Mouse (Mus musculus) C2C12 (cell line): Measurements from ENCODE around the gene Ldlrad1. TPM values are rescaled to one million over a fixed set of nuclear protein-coding genes. Genes with fewer than 3 reads are reported as not detected.

Source experiments
- H3K27me3 ChIP-seq: one replicate; pipeline ENCODE4 v1.6.1; 2011; ENCODE audit not compliant: control insufficient read depth, insufficient read depth, insufficient read length
- H3K36me3 ChIP-seq: one replicate; pipeline ENCODE4 v1.6.1; 2011; ENCODE audit not compliant: control insufficient read depth, insufficient read depth
- H3K4me3 ChIP-seq: one replicate; pipeline ENCODE4 v1.5.1; 2011; ENCODE audit warnings: mild to moderate bottlenecking, control low read depth; ENCODE audit not compliant: poor library complexity, insufficient read depth, severe bottlenecking
- H3K79me2 ChIP-seq: one replicate; pipeline ENCODE4 v1.6.1; 2011; ENCODE audit not compliant: control insufficient read depth, insufficient read depth
- H3K79me3 ChIP-seq: one replicate; pipeline ENCODE4 v1.6.1; 2011; ENCODE audit warnings: low read depth, control low read depth
- H3ac ChIP-seq: one replicate; pipeline ENCODE3; 2011; ENCODE audit warnings: low read depth; ENCODE audit not compliant: control insufficient read depth, insufficient read length
- CEBPB ChIP-seq: IDR thresholded peaks from one replicate; pipeline ENCODE4 v1.6.1; 2011; ENCODE audit warnings: low read depth, mild to moderate bottlenecking, control low read depth, moderate library complexity
- CTCF ChIP-seq: IDR thresholded peaks from one replicate; pipeline ENCODE4 v1.5.1; 2011; ENCODE audit not compliant: control insufficient read depth, insufficient read depth, insufficient read length
- FOSL1 ChIP-seq: IDR thresholded peaks from one replicate; pipeline ENCODE4 v1.8.0; 2011; ENCODE audit warnings: mild to moderate bottlenecking, low read length; ENCODE audit not compliant: poor library complexity, insufficient read depth, severe bottlenecking
- MAX ChIP-seq: IDR thresholded peaks from one replicate; pipeline ENCODE4 v1.6.1; 2011; ENCODE audit warnings: mild to moderate bottlenecking, control low read depth
- MYOD1 ChIP-seq: IDR thresholded peaks from one replicate; pipeline ENCODE4 v1.6.1; 2011; ENCODE audit warnings: low read depth; ENCODE audit not compliant: control insufficient read depth, insufficient read length
- MYOG ChIP-seq: IDR thresholded peaks from one replicate; pipeline ENCODE4 v1.6.1; 2011; ENCODE audit not compliant: control insufficient read depth, insufficient read length; ENCODE audit errors: extremely low read depth
- USF1 ChIP-seq: IDR thresholded peaks from one replicate; pipeline ENCODE4 v1.6.1; 2011; ENCODE audit warnings: low read depth, mild to moderate bottlenecking, control low read depth, moderate library complexity
- polyA plus RNA-seq: library from polyadenylated mRNA; unstranded; fragments of >200 nt; fragmentation: generic; extraction: Trizol; gene quantifications from one replicate; pipeline ENCODE4 v1.2.1, GENCODE M21; 2012; ENCODE audit warnings: missing spikeins

Ldlrad1 gene
- polyA plus RNA-seq, 1 experiment = not detected

DNA sequence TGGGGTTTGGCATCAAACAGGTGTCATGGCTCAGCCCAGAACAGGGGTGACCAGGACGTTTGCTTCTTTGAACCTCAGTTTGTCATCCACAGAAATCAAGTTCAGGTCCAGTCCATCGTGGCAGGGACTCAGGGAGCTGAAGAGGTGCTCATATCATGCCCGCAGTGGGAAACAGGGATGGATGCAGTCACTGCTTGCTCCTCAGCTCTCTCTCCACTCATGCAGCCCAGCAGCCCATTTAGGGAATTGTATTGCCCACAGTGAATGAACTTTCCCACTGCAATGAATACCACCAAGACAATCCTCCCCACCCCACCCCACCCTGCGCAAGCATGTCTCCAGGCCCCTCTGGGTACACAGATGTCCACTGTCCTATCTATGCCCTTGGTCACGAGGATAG is 3.0 kb downstream of the Ldlrad1 start:
- no peaks in the 10 kb centered on the region for H3K79me3 ChIP-seq

DNA sequence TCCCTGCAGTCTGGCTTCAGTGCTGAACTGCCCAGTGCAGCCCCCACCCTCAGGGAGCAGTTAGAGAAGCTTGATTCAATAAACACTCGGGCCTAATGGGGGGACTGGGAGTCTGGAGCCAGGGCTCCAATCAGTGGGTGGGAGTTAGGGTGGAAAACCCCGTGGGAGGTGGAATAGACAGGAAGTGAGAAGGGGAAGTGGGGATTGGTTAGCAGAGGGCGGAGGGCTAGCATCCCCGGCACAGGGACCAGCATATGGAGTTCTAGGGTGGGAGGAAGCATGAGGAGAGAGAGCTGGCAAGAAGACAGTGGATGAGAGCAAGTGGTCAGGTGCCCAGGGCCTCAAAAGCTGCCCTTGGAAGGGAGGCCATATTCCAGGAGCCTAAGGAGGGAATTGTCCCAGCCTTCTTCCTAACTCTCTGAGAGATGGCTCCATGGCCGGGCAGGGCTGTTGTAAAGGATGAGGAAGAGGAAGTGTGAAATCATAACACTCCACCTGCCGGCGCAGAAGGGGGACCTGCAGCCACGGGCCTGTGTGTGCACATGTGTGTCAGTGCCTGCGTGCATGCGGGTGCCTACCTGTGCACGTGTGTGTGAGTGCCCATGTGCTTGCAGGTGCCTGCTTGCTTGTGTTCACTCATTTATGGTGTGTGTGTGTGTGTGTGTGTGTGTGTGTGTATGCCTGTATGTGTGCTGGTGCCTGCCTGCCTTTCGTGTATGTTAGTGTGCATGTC is 4.5 kb downstream of the Ldlrad1 start:
- no peaks in the 10 kb centered on the region for H3K79me3 ChIP-seq
- H3K36me3 ChIP-seq = no peaks in the 10 kb centered on the region
- no peaks in the 10 kb centered on the region for H3K27me3 ChIP-seq
- TF ChIP-seq CEBPB (no peak), USF1 (no peak), CTCF (no peak), MAX (no peak), FOSL1 (no peak), MYOG (no peak)
- no peaks in the 10 kb centered on the region for H3K79me2 ChIP-seq
- H3ac ChIP-seq = no peak overlapping the region
- H3K4me3 ChIP-seq = no peak overlapping the region

More for the DNA sequence above, 3.0 kb downstream of the Ldlrad1 start:
- Histone ChIP-seq H3K36me3 (no peaks in the 10 kb centered on the region), H3K79me2 (no peaks in the 10 kb centered on the region), H3ac (no peak overlapping the region), H3K4me3 (no peak overlapping the region), H3K27me3 (no peaks in the 10 kb centered on the region)
- TF ChIP-seq MYOG = no peak
- TF ChIP-seq MYOD1 = no peak
- TF ChIP-seq USF1 = no peak
- TF ChIP-seq CEBPB = no peak
- TF ChIP-seq FOSL1 = no peak
- TF ChIP-seq MAX = no peak

DNA sequence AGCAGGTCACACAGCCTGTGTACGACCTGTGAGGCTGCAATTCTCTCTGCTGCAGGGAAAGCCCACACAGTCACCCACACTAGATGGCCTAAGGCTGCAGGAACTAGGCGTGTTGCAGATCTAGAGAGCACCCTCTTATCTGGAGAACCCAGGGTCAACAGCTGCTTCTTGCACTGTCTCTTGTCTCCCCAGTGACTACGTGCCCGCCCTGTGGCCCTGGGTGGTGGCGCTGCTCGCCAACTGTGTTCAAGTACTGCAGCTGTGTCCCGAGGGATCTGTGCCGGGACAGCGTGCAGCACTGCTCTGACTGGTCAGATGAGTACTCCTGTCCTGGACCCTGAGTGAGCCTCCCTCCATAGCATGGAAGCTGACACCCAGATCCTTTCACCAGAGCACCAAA is 8.6 kb downstream of the Ldlrad1 start:
- no peaks in the 10 kb centered on the region for H3K79me3 ChIP-seq
- H3K27me3 ChIP-seq = no peaks in the 10 kb centered on the region
- no peak overlapping the region for H3ac ChIP-seq
- no peak overlapping the region for H3K4me3 ChIP-seq
- TF ChIP-seq MYOD1 = peak; percentile 16
- TF ChIP-seq USF1 = no peak
- no peak for TF ChIP-seq CTCF
- no peak for TF ChIP-seq MYOG
- no peaks in the 10 kb centered on the region for H3K36me3 ChIP-seq
- no peaks in the 10 kb centered on the region for H3K79me2 ChIP-seq

DNA sequence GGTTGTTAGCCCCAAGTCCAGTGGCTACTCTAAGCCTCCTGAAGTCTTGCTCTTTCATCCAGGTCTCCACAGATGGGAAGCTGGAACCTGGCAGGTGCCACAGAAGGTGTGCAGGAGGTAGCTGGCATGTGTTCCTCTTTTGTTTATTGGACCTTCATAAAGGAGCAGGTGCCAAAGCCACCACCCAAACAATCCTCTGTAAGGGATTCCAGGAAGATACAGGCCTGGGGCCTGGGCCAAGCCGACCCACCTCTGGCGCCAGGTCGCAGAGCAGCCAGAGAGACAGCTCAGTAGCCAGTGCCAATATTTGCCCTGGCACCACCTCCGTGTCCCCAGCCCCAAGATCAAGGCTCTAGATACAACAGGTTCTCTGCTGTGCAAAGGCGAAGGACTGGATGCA is 12.5 kb downstream of the Ldlrad1 start:
- H3ac ChIP-seq = no peak overlapping the region
- TF ChIP-seq MYOG (no peak), MYOD1 (no peak), MAX (no peak)
- H3K79me3 ChIP-seq = no peaks in the 10 kb centered on the region
- no peaks in the 10 kb centered on the region for H3K36me3 ChIP-seq
- no peaks in the 10 kb centered on the region for H3K79me2 ChIP-seq
- no peaks in the 10 kb centered on the region for H3K27me3 ChIP-seq
- H3K4me3 ChIP-seq = no peak overlapping the region

DNA sequence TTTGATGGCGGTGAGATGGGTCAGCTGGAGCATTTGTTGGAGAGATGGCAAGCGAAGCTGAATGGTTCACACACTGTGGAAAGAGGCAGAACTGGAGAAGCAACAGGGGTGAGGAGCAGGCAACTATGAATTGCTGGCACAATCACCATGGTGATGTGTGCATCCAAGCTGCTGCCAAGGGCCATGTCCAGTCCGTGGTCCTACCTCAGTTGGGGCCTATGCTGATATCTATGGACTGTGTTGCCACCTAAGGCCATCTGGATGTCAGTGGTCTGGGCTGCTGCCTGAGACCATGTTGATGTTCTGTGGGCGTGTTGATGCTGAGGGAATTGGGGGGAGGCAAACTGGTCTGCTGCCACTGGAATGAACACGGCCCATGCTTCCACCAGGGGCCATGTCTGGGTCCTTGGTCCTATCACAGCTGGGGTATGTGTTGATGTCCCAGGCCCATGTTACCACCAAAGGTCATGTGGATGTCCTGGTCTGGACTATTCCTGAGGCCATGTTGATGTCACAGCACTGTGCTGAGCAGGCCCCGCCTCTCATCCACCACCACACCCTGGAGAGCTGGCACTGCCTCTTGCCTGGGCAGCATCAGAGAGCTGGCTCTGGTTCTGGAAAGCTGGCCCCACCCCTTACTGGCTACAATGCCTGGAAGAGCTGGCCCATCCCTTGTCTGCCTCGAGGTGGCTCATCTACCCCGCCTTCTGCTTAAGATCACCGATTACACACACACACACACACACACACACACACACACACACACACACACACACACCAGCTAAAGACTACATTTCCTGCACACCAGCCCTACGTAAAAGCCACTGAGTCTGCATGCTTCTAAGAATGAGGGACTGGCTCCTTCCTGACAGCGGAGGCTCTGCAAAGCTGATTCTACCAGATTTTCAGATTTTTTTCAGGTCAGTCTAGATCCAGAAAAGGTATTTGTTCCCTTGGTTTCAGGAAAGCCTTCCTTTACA is 14.5 kb downstream of the Ldlrad1 start:
- Histone ChIP-seq H3K36me3 (no peaks in the 10 kb centered on the region), H3K4me3 (no peak overlapping the region), H3K27me3 (no peaks in the 10 kb centered on the region), H3ac (no peak overlapping the region), H3K79me2 (no peaks in the 10 kb centered on the region), H3K79me3 (no peaks in the 10 kb centered on the region)
- no peak for TF ChIP-seq MAX
- no peak for TF ChIP-seq CEBPB
- no peak for TF ChIP-seq CTCF
- TF ChIP-seq FOSL1 = no peak
- no peak for TF ChIP-seq MYOG
- no peak for TF ChIP-seq USF1
- no peak for TF ChIP-seq MYOD1

DNA sequence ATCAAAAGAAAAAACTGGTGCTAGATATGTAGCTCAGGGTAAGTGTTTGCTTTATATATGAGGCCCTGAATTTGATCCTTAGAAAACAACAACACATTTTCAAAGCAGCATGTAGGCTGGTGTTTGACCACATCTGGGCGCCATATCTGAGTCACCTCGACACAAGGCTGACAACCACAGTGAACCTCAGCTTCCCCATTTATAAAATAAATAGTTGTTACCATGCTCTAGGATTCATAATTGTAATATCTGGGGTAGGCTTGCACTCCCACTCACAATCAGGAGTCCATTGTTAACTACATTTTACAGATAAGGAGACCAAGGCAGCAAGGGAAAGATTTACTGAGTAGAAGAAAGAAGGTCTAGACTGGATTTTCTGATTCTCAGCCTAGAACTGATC is 17.3 kb downstream of the Ldlrad1 start:
- H3K79me3 ChIP-seq = no peaks in the 10 kb centered on the region
- TF ChIP-seq MYOG (no peak), USF1 (no peak), CEBPB (no peak), MYOD1 (no peak), FOSL1 (no peak), MAX (no peak), CTCF (no peak)
- no peak overlapping the region for H3K4me3 ChIP-seq
- no peaks in the 10 kb centered on the region for H3K27me3 ChIP-seq
- no peak overlapping the region for H3ac ChIP-seq
- H3K79me2 ChIP-seq = no peaks in the 10 kb centered on the region
- H3K36me3 ChIP-seq = peaks cover 2% of the 10 kb centered on the region
